Mouse (Mus musculus) forebrain, embryonic 14.5 days (tissue): Measurements from ENCODE around the gene Car6. TPM values are rescaled to one million over a fixed set of nuclear protein-coding genes. Genes with fewer than 3 reads are reported as not detected.

Experiments used
- ATAC-seq: fragments of 200-750 bp; cut with Nextera tagmentation; 2 replicates; pipeline ENCODE4 v1.8.0; 2017; ENCODE audit warnings: mild to moderate bottlenecking, moderate library complexity
- DNase-seq: peaks from one replicate; pipeline ENCODE4 v3.0.0-alpha.2; 2015; ENCODE audit warnings: low spot score
- H3K27ac ChIP-seq: fragments of 300-500 bp; sonication (generic); 2 replicates; pipeline ENCODE4 v1.5.1; 2014; ENCODE audit warnings: low read depth, mild to moderate bottlenecking, control low read depth, low read length, moderate library complexity
- H3K27me3 ChIP-seq: fragments of 300-500 bp; sonication (generic); replicated peaks from 2 replicates; pipeline ENCODE4 v1.6.1; 2014; ENCODE audit warnings: low read length, control low read depth, mixed read lengths; ENCODE audit not compliant: control insufficient read depth, insufficient read depth
- H3K36me3 ChIP-seq: fragments of 300-500 bp; sonication (generic); 2 replicates; pipeline ENCODE4 v1.6.1; 2014; ENCODE audit warnings: low read length, control low read depth; ENCODE audit not compliant: control insufficient read depth, insufficient read depth
- H3K4me1 ChIP-seq: fragments of 300-500 bp; sonication (generic); 2 replicates; pipeline ENCODE4 v1.6.1; 2014; ENCODE audit warnings: antibody characterized with exemption, low read length, control low read depth; ENCODE audit not compliant: control insufficient read depth, insufficient read depth
- H3K4me2 ChIP-seq: fragments of 300-500 bp; sonication (generic); 2 replicates; pipeline ENCODE4 v1.6.1; 2014; ENCODE audit warnings: mild to moderate bottlenecking, control low read depth, low read length
- H3K4me3 ChIP-seq: fragments of 300-500 bp; sonication (generic); 2 replicates; pipeline ENCODE4 v1.5.1; 2014; ENCODE audit warnings: low read depth, low read length, control low read depth
- H3K9ac ChIP-seq: fragments of 300-500 bp; sonication (generic); 2 replicates; pipeline ENCODE4 v1.6.1; 2014; ENCODE audit warnings: mild to moderate bottlenecking, low read length, control low read depth, moderate library complexity
- H3K9me3 ChIP-seq: fragments of 300-500 bp; sonication (generic); replicated peaks from 2 replicates; pipeline ENCODE4 v1.6.1; 2016; ENCODE audit warnings: low read length, control low read depth, mixed read lengths; ENCODE audit not compliant: control insufficient read depth
- WGBS: fragments of 180-500 bp; shearing (Covaris S2); extraction: QIAGEN DNeasy Blood & Tissue Kit; methylation state at CpG from one replicate; pipeline ENCODE4 v1.1.7; 2014; 5-methylcytosine and 5-hydroxymethylcytosine counted together
- polyA plus RNA-seq: library from polyadenylated mRNA; unstranded; fragments of >200 nt; fragmentation: Nextera tagmentation; extraction: Ambion mirVana; gene quantifications from 2 replicates; pipeline ENCODE4 v1.2.1, GENCODE M21; 2014

Gene Car6
- polyA plus RNA-seq, 1 experiment from 2014 or later: not detected

GRCm38 (mm10) chr4:150231871-150232270 lies 30.7 kb upstream of the Car6 start:
- ATAC-seq (no peak), DNase-seq (no peak)
- H3K4me2 ChIP-seq: no peak overlapping the region
- no peak overlapping the region for H3K4me3 ChIP-seq
- peaks cover 20% of the 10 kb centered on the region for H3K4me1 ChIP-seq
- WGBS: 54% methylated on average over 8 of the region's 8 CpGs
- no peaks in the 10 kb centered on the region for H3K9me3 ChIP-seq
- H3K36me3 ChIP-seq: no peaks in the 10 kb centered on the region
- no peaks in the 10 kb centered on the region for H3K27me3 ChIP-seq
- no peak overlapping the region for H3K9ac ChIP-seq
- no peak overlapping the region for H3K27ac ChIP-seq

- peaks cover 25% of the 10 kb centered on the region for H3K4me1 ChIP-seq
- H3K9me3 ChIP-seq: no peaks in the 10 kb centered on the region
- ATAC-seq: no peak
- WGBS: 11% methylated on average over 21 of the region's 21 CpGs
- no peak overlapping the region for H3K4me2 ChIP-seq
- H3K36me3 ChIP-seq: no peaks in the 10 kb centered on the region
- H3K27ac ChIP-seq: no peak overlapping the region
- no peak overlapping the region for H3K4me3 ChIP-seq
- no peak for DNase-seq
- no peaks in the 10 kb centered on the region for H3K27me3 ChIP-seq
- H3K9ac ChIP-seq: no peak overlapping the region
Measured at GRCm38 (mm10) chr4:150230460-150231407, 29.6 kb upstream of the Car6 start.

- H3K9ac ChIP-seq: no peak overlapping the region
Measured at GRCm38 (mm10) chr4:150229747-150230390, 28.7 kb upstream of the Car6 start.

GRCm38 (mm10) chr4:150228581-150229348 lies 27.6 kb upstream of the Car6 start:
- 45% methylated on average over 7 of the region's 7 CpGs for WGBS
- Histone ChIP-seq H3K27me3 (no peaks in the 10 kb centered on the region), H3K9ac (no peak overlapping the region), H3K27ac (no peak overlapping the region), H3K4me1 (peaks cover 25% of the 10 kb centered on the region), H3K4me3 (no peak overlapping the region), H3K9me3 (no peaks in the 10 kb centered on the region), H3K36me3 (no peaks in the 10 kb centered on the region), H3K4me2 (no peak overlapping the region)
- ATAC-seq (no peak), DNase-seq (no peak)

More at GRCm38 (mm10) chr4:150229747-150230390, 28.7 kb upstream of the Car6 start:
- no peak overlapping the region for H3K27ac ChIP-seq
- 36% methylated on average over 9 of the region's 15 CpGs for WGBS
- no peak overlapping the region for H3K4me3 ChIP-seq
- no peak overlapping the region for H3K4me2 ChIP-seq
- no peaks in the 10 kb centered on the region for H3K9me3 ChIP-seq
- H3K36me3 ChIP-seq: no peaks in the 10 kb centered on the region
- no peaks in the 10 kb centered on the region for H3K27me3 ChIP-seq
- no peak for DNase-seq
- no peak for ATAC-seq
- peaks cover 26% of the 10 kb centered on the region for H3K4me1 ChIP-seq

GRCm38 (mm10) chr4:150226818-150227688 lies 25.9 kb upstream of the Car6 start:
- Histone ChIP-seq H3K4me2 (no peak overlapping the region), H3K27me3 (no peaks in the 10 kb centered on the region), H3K27ac (peak overlapping the region; percentile 60), H3K4me3 (no peak overlapping the region), H3K36me3 (no peaks in the 10 kb centered on the region), H3K4me1 (peaks cover 25% of the 10 kb centered on the region), H3K9ac (no peak overlapping the region), H3K9me3 (no peaks in the 10 kb centered on the region)
- ATAC-seq: peak; percentile 90
- WGBS: 40% methylated on average over 7 of the region's 7 CpGs
- DNase-seq: peak; percentile 93

- no peak overlapping the region for H3K4me3 ChIP-seq
- no peak overlapping the region for H3K9ac ChIP-seq
- no peaks in the 10 kb centered on the region for H3K9me3 ChIP-seq
- H3K4me1 ChIP-seq: peaks cover 19% of the 10 kb centered on the region
- H3K36me3 ChIP-seq: no peaks in the 10 kb centered on the region
- ATAC-seq (no peak), DNase-seq (peak; percentile 65)
- 42% methylated on average over 1 of the region's 1 CpGs for WGBS
- no peak overlapping the region for H3K27ac ChIP-seq
- 0 out of 2 replicates have a peak, but pooled peaks cover 4% of the 10 kb centered on the region for H3K27me3 ChIP-seq
- no peak overlapping the region for H3K4me2 ChIP-seq
Measured at GRCm38 (mm10) chr4:150225700-150226099, 24.6 kb upstream of the Car6 start.

GRCm38 (mm10) chr4:150223830-150224229 lies 22.7 kb upstream of the Car6 start:
- Histone ChIP-seq H3K36me3 (no peaks in the 10 kb centered on the region), H3K4me1 (peaks cover 15% of the 10 kb centered on the region), H3K4me3 (no peak overlapping the region), H3K27ac (no peak overlapping the region), H3K4me2 (no peak overlapping the region), H3K9ac (no peak overlapping the region), H3K9me3 (no peaks in the 10 kb centered on the region), H3K27me3 (0 out of 2 replicates have a peak, but pooled peaks cover 4% of the 10 kb centered on the region)
- DNase-seq (no peak), ATAC-seq (no peak)
- 82% methylated on average over 4 of the region's 4 CpGs for WGBS
